Mouse (Mus musculus): ENCODE measurements around the gene Rasgrf1.

The Rasgrf1 gene

DNA sequence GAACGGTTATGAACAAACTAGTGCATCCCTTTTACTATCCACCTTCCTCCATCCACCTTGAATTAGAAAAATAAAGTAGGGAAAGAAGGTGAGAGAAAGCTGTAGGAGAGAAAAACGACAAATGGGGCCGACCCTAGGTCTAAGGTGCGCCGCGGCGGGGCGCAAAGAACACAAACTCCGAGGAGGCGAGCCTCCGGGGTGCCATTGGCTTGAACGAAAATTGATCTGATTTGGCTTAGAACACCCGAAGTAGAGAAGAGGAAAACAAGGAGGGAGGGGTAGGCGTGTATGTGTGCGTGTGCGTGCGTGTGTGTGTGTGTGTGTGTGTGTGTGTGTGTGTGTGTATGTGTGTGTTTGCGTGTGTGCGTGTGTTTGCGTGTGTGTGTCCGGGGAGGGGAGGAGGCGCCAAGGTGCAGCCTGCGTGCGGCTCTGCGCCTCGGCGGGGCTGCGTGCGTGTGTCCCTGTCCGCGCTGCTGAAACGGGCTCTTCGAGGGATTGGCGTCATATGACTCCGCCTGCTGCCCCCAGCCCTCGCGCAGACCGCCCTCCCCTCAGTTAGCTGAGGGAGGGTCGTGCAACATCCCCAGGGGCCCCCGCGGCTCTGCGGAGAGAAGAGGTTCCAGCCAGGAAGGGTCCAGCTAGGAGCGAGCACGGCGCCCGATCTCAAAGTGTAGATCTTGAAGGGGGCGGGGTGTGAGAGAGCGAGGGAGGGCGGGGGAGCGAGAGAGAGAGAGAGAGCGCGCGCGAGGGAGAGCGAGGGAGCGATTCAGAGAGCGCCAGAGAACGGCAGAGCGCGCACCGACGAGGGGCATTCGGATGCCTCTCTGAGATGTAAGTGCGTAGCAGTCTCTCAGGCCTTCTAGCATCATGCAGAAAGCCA, at the start of gene Rasgrf1:
TSS of gene Rasgrf1 (plus strand) at position 778 of the 880 bp plus-strand sequence.
- peak; percentile 74 for DNase-seq

DNA sequence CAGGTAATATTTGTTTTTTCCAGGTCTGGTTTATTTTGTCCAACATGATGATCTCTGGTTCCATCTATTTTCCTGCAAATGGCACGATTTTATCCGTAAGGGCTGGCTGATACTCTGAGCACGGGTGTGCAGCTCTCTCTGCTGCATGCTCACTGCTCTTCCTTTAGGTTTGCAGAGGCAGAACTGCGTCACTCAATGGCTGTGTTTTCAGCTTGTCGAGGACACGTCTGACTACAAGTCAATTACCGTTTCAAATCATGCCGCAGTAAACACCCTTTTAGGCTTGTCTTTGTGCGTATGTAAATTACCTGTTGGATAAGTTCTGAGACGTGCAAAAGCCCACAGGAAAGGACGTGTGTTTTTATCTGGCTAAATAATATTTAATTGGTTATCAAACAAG, 49.6 kb upstream of the Rasgrf1 start:
- no peak for DNase-seq

DNA sequence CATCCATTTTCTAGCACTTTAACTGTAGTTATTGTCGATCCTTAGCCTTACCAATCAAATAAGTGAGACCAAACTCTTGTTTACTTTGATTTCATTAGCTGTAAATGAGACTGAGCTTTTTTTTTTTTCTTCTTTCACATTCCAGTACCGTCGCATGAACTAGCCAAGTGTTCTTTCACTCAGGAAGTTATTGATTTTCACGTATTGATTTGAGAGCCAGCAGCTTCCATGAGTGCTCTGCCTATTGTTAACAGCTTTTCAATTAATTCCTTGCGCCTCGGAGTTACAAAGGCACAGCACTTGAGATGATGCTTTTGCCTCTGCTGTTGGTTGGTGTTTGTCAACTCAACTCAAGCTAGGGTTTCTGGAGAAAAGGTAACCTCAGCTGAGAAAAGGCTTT, 49.1 kb upstream of the Rasgrf1 start:
- DNase-seq = no peak

DNA sequence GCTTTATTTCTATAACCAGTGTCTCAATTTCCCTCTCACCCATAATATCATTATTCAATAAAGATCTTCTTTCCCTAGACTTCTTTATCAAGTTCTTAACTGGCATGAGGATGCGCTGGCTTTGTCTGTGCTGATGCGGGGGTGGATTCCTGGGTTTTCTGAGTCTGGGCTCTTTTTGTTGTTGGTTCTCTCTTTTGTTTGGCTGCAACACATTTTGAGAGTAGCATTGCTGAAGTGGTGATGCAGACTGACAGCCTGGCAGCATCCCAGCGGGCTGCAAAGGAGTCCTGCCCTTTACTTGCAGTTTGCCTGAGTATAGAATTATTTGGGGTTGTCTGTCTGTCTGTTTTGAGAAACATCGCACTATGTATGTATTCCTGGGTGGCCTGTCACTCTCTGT, 42.6 kb upstream of the Rasgrf1 start:
- no peak for DNase-seq

DNA sequence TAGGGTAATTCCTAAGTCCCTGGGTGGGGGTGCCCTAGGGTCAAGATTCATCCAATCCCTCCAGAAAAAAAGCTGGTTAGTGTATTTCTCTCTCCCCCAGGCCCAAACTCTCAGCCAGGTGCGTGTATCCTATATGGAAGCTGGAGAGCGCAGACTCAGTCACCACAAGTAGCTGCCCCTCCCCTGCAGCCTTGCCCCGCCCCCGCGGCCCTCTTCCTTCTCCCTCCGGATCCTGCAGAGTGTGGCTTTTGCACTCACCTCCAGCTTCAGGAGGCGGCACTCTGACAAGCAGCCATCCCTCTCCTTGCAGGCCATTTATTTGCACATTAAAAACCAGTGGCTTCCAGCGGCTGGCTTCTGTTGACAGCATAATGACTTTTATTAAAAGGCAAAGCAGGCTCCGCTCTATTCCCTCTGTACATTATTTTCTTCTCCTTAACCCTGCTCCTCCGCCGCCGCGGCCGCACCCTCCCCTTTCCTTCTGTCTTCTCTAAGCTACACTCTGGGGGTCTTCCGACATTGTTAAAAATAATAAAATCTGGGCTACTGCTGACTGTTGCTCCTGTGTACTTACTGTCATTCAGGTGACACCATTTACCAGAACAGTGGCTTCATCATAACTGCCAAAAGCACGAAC, 41.5 kb upstream of the Rasgrf1 start:
- no peak for DNase-seq

DNA sequence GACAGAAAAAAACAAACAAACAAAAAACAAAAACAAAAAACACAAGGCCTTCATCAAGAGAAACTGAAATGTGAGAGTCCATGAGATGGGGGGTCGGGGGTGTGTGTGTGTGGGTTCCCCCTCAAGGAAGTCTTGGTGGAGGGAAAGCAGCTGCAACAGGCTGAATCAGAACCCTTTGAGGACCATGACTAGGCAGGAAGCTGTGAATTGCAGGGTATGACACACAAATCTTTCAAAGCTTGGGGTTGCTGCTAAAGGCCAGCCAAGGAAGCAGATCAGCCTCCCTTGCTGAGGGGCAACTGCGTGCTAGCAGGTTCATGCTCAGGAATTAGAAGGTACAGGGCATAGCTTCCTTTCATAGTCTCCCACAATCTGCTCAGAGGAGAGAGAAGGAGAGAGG, 40.1 kb upstream of the Rasgrf1 start:
- no peak for DNase-seq

DNA sequence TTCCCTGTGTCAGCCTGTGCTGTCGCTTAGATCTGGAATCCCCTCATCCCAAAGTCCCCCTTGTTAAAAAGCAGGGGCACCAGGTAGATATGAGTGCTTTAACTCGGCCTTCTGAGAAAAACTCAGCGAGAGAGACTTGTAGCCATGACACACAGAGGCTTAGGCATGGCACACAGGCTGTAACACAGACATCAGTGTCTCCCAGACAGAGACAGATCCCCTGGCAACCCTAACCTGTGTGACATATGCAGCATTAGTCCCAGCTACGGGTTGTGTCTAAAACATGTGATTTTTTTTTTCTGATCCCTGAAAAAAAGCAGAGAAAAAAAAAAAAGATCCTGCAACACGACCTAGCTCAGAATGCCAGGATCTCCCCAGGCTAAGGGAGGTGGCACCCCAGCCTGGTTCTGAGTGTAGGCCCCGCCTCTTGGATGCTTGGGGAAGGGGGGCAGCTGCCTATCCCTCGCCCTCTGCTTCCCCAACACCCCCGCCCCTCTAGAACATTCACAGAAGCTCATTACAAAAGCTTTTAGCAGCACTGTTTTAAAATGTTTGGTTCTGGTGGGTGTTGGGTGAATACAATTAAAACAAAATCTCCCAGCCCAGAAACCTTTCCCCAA, 39.1 kb upstream of the Rasgrf1 start:
- DNase-seq = no peak

DNA sequence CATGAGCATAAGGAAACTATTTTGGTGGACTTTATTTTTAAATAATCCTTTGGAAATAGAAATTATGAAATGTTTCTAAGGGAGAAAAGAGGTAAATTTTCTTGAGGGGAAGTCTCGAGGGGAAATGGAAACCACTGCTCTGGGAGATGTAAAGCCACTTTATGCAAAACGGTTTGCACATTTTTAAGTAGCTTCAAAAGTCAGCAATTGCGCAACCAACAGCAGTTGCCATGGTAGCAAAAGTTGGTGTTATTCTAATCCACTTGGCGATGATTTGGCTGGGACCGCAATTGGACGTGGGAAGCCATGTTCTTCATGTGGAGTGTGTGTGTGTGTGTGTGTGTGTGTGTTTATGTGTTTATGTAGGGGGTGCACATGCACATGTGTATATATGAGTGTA, 37.6 kb upstream of the Rasgrf1 start:
- no peak for DNase-seq

DNA sequence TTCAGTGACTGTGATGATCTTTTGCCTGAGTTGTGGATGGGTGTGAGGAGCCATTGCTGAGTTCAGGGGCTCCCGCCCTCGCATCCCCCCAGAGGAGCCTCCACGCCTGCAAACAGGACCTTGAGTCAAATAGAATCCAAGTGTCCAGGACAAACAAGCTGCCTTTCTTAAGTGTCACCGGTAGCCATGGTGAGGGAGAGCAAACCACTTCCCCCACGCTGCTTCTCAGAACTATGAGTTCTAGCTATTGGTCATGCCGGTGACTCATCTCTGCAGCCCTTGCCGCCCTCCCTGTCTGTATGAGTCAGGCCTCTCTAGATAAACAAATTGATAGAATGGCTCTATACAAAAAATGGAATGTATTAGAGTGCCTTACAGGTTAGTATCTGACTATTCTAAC, 35.3 kb upstream of the Rasgrf1 start:
- DNase-seq = no peak

DNA sequence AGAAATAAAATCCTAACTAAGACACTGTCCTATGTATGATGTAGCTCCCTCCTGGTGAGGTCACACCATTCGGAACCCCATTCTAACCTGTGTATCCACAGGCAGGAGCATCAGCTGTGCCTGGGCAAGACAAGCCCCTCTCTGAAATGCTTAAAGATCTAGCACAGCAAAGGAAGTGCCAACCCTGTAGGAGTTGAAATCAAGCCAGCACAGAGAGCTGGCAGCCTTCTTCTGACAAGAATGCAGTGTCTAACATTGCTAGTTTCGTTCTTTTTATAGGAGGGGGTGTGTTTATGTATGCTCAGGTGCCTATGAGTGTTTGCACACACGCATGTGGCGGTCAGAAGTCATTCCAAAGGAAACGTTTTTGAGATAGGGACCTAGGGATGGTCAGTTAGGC, 34.2 kb upstream of the Rasgrf1 start:
- DNase-seq = no peak

DNA sequence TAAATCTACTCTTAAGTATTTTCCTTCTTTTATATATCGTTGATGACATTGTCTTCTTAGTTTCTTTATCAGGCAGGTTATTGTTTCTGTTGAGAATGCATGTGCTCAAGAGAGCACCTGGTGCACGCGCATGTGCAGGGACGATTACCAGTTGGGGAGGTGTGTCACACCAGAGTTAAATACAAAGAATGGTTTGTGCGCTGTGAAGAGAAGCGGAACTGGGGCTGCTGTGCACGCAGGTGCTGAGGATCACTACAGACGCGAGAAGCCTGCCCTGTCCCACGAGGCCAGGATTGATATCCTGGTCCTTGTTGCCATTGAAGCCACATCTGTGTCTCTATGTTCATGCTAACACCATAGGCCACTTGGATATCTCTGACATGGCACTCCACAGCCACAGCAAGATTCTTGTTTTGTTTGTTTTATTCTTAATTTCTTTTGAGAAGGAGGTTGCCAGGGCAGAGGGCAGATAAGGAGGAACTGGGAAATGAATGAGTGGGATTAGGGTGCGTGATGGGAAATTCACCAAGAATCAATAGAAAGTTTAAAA, 31.2 kb upstream of the Rasgrf1 start:
- DNase-seq = no peak

DNA sequence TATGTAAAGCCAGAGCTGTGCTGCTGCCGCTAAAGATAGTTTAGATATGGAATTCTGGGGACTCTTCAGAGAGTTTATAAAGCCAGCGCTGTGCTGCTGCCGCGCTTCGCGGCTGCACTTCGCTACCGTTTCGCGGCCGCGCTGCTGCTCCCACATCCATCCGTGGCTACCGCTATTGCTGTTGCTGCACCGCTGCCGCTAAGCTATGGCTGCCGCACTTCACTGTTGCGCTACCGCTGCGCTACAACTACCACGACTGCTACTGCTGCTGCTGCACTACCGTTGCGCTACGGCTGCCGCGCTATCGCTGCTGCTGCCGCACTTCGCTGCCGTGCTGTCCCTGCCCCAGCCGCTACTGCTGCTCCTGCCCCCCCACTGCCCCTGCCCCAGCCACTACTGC, 30.1 kb upstream of the Rasgrf1 start:
- DNase-seq = no peak

DNA sequence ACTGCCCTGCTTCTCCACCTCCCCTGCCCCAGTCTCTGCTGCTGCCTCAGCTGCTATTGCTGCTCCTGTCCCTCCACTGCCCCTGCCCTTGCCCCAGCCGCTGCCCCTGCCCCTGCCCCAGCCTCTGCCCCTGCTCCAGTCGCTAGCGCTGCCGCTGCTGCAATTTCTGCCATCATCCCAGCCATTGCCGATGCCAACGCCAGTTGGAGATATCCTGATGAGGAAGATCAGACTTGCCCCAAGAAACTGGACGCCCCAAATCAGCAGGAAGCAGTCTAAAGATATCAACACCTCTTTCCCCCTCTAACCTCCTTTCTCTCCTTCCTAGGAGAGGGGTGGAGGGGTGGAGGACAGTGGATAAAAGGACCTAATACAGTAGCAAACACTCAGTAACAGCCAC, 28.2 kb upstream of the Rasgrf1 start:
- DNase-seq = no peak

DNA sequence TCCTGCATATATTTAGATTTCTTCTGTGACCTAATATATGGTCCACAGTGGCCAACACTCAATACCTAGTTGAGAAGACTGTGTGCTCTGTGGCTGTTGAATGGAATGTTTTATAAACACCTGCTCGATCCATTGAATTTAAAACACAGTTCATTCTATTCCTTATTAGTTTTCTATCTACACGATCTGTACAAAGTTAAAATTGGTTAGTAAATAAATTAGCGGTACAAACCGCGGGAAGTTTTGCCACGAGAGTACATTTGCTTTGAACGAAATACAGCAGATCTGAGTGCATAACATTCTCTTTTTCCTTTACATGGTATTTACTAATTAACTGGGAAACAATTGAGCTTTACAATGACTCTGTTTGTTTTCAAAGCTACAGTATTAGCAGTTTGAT, 27.1 kb upstream of the Rasgrf1 start:
- DNase-seq = no peak

DNA sequence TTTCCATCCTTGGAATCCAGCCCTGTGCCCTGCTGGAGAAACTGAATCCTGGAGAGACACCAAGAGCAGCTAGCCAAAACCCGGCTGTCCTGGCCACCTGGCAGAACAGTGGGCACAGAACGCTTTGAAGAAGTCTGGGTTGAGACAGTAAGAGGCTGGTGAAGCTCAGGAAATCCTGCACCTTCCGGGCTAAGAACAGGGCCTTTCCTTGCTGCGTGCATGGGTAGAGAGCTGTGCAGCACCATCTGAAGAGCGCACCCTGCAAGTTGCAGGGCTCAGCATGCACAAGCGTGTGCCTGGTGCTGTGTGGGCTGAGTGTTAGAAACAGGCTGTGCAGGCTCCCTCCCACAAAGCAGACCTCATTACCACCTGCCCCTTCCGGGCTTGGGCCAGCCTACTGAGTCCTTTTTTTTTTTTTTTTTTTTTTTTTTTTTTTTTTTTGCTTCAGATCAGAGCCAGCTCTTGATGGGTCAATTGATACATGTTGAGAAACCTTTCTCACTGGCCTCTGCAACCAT, 23.9 kb upstream of the Rasgrf1 start:
- DNase-seq = peak; percentile 82

DNA sequence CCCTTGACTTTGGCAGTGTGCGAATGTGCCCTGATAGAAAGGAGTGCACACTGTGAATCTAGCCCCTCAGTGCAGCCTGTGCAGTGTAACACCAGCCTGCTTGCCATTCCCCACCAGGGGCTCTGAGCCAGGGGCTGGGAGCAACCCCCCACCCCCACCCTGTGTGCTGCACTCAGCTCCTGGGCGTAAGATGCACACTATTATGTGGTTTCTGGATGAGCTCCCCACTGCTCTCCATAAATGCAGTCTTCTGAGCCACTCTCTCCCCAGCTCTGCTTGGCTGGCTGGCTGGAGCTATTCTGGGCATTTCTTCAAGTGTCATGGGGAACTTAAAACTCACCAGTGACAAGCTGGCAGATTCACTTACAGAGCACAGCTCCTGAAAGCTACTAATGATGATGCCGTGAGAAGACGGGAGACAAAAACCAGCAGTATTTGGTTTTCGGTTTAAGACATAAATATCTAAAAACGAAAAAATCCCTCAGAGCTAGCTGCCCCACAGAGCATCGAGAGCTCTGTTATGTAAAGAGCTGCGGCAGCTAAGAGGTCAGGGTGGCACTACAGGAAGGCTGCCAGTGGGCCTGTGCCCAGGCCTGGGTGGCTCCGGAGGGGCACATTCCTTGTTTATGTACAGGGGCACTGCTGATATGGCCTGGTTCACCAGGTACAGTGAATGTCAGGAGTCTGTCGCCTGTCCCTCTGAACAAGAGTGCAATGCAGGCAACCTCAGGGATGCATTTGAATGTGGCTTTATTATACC, 18.0 kb upstream of the Rasgrf1 start:
- DNase-seq = no peak

DNA sequence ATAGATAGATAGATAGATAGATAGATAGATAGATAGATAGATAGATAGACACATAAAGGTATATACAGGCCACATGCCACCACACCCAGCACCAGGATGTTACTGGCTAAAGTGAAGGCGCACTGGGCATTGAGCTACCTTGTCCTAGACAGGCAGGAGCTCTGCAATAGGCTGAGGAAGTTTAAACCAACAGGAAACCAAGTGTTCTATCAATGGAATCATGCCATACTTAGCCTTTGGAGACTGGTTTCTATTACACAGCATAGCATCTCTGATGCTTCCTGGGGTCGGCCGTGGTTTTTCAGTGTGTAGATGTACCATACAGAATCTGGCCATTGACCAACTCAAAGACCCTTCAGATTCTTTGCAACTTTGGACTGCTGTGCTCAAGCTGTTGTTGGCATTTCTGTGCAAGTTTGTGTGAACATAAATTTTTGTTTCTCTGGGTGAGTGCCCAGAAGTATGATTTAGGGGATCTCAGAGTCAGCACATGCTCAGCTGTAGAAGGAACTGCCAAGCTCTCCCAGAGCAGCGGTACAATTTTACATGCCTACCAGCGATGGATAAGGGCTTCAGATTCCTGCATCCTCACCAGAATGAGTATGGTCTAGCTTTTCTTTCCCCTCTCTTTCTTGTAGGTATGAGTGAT, 17.0 kb upstream of the Rasgrf1 start:
- DNase-seq = no peak

DNA sequence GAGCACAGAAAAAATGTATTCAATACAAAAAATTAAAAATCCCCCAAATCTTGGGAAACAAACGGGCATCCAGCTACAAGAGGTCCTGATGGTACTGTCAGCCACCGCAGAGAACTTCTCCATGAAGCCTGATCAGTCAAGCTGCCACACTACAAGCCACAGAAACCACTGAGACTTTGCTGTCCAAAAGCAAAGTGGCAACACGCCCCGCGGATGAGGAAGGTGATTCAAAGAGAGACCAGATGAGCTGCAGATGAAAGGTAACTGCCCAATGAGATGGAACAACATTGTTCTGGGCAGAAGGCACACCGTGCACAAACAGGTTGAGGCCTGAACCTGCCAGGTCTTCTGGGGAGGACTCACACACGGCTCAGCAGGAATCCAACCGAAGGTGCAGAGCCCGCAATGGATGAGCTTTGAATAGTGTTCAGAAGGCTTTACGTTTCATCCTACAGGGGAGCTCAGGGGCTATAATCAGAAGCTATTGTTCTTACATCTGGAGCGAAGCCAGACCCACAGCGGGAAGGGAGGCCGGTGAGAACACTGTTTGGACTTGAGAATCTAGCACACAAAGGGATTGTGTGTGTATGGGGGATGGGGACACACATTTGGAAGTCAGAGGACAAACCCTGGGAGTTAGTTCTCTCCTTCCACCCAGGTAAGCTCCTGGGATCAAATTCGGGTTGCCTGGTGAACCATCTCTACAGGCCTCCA, 9.4 kb upstream of the Rasgrf1 start:
- DNase-seq = no peak

DNA sequence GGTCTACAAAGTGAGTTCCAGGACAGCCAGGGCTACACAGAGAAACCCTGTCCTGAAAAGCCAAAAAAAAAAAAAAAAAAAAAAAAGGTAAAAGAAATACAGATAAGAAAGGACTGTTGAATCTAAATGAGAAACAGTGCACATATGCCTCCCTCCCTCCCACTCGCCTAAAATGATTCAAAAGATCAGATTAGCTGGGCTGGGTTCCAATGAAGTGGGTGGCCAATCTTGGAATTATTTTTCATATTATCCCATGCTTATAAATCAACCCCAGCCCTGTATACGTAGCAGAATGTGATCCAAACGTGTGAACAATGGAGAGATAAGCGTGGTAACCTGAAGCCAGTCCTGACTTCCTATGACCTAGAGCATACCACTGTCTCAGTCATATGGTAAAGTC, 8.5 kb upstream of the Rasgrf1 start:
- peak; percentile 2 for DNase-seq

DNA sequence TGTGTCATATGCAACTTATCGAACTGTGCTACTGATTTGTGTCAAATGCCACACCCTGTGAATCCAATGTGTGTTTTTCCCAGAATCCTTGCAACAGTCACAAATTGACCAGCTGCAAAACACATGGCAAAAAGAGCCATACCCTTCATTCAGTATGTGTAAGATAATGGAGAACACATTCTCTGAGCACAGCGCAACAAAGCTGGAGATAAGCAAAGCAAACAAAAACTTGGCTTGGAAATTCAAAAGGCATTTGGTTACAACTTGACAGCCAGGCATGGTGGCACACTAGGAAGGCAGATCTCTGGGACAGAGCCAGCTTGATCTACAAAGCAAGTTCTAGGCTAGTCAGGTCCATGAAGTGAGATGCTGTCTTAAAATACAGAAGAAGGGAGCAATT, 6.9 kb upstream of the Rasgrf1 start:
- DNase-seq = no peak

DNA sequence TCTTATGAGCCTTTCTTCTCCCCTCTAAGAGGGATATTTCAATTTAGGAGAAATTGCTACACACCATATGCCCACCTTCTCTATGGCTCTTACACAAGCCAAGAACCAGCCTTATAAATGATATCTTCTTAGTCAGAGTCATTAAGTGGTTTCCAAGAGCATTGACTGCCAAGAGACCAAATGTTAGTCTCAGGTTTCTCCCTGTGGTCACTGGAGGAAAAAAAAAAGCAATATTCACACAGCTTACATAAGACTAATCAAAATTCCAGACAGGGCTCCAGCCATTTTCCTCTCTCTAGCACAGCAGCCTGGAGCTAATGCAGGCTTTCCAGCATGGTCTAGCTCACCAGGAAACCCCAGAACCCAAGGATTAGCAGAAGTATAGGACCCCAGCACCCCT, 3.1 kb upstream of the Rasgrf1 start:
- no peak for DNase-seq

DNA sequence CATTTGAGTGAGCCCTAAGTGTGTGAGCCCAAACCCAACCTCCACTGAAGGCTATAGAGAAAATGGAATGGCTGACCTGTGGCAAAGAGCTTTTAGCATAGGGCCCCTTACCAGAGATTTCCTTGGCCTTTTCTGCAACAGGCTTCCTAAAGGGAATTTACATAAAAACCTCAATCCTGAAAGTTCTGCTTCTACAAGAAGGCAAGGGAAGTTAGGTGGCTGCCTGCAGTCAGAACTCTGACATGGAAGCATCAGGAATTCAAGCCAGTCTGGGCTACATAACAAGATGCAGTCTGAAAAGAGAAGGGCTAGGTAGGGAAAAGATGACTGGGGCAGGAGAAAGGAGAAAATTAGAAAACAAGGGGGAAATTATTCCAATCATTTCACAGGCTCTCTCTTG, 1.8 kb upstream of the Rasgrf1 start:
- no peak for DNase-seq

All from cerebellum, adult 11-12 months (tissue).